Mouse (Mus musculus) neutrophil, adult 5-6 weeks (primary cell): ENCODE measurements at regions not wholly inside any gene's neighbourhood (a gene's known extent, or its start where the extent isn't known, plus 50 kb on each side); places are given as distances from the start of the nearest gene placed in this dataset.

ENCODE experiments used
- ATAC-seq: fragments of 151-379, 151-347 bp; 2 replicates; pipeline ENCODE4 v1.8.0; 2017; ENCODE audit warnings: mild to moderate bottlenecking, moderate TSS enrichment; ENCODE audit not compliant: insufficient number of reproducible peaks, poor library complexity, low FRiP score, severe bottlenecking; ENCODE audit errors: extremely low read depth

GRCm38 (mm10) chr2:117666528-117666927, 323.7 kb upstream of the Rasgrp1 start:
- no peak for ATAC-seq

GRCm38 (mm10) chr2:117668137-117668536, 325.3 kb upstream of the Rasgrp1 start:
- no peak for ATAC-seq

GRCm38 (mm10) chr2:117674877-117675276, 332.1 kb upstream of the Rasgrp1 start:
- ATAC-seq = no peak

GRCm38 (mm10) chr2:117678650-117679049, 335.8 kb upstream of the Rasgrp1 start:
- ATAC-seq = no peak

GRCm38 (mm10) chr2:117685836-117686453, 343.1 kb upstream of the Rasgrp1 start:
- no peak for ATAC-seq

GRCm38 (mm10) chr2:117693537-117693936, 350.7 kb upstream of the Rasgrp1 start:
- no peak for ATAC-seq

GRCm38 (mm10) chr2:117710173-117710813, 367.5 kb upstream of the Rasgrp1 start:
- no peak for ATAC-seq

- no peak for ATAC-seq
Observed at GRCm38 (mm10) chr2:117724066-117724465, 381.3 kb upstream of the Rasgrp1 start.

GRCm38 (mm10) chr2:117731253-117731652, 380.4 kb upstream of the Thbs1 start:
- no peak for ATAC-seq

- no peak for ATAC-seq
Observed at GRCm38 (mm10) chr2:117742413-117742812, 369.3 kb upstream of the Thbs1 start.

- no peak for ATAC-seq
Observed at GRCm38 (mm10) chr2:117743901-117744300, 367.8 kb upstream of the Thbs1 start.

- no peak for ATAC-seq
Observed at GRCm38 (mm10) chr2:117745767-117746166, 365.9 kb upstream of the Thbs1 start.

- no peak for ATAC-seq
Observed at GRCm38 (mm10) chr2:117747136-117747535, 364.5 kb upstream of the Thbs1 start.

- no peak for ATAC-seq
Observed at GRCm38 (mm10) chr2:117748892-117749291, 362.8 kb upstream of the Thbs1 start.

GRCm38 (mm10) chr2:117759491-117760013, 352.1 kb upstream of the Thbs1 start:
- no peak for ATAC-seq

GRCm38 (mm10) chr2:117763631-117764030, 348.0 kb upstream of the Thbs1 start:
- no peak for ATAC-seq

- no peak for ATAC-seq
Observed at GRCm38 (mm10) chr2:117765572-117765971, 346.1 kb upstream of the Thbs1 start.

GRCm38 (mm10) chr2:117766450-117766849, 345.2 kb upstream of the Thbs1 start:
- ATAC-seq = no peak

GRCm38 (mm10) chr2:117769402-117770114, 342.1 kb upstream of the Thbs1 start:
- no peak for ATAC-seq

GRCm38 (mm10) chr2:117770115-117770485, 341.6 kb upstream of the Thbs1 start:
- no peak for ATAC-seq
